12 mouse cellular contexts compared by ENCODE assay signal in the genomic region with DNA sequence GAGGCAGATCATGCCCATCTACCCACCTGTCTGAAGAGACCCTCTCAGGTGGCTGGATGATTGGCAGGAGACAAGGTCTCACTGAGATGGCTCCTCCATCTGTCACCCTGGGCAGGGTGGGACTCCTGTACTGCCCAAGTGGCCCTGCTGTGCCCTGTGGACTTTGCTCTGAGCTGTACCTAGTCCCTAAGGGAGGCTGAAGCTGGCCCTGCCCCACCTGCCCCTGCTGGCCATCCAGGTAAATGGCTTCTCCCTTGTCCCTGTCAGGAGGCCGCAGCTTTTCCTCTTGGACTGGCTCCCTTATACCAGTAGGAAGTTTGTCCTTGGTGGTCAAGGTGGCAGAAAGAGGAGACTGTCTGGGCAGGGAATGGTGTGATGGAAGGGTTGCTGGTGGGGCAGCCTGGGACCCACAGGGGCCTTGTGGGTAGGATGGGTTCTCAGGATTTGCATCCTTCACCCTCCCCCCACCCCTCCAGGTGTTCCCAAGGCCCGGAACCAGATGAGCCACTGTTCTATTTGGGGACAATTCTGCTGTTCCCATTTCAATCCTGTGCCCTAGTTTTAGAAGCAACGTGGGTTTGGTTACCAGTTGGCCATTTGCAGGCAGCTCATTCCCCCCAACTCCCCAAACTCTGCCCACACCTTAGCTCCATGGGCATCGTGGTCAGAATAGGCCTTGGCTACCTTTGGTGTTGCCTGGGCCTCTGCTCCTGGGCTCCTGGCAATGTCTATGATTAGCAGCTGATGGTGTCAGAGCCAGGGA. TPM values are rescaled to one million over a fixed set of nuclear protein-coding genes. Genes with fewer than 3 reads are reported as not detected.
A peak's percentile ranks its signal among the peaks of the same experiment; 100 is the strongest.
DNase-seq lines count a peak whose midpoint lies in the region; ATAC-seq and TF ChIP-seq lines count a peak whose summit lies in the region.
"Had no signal": no experiment of that assay in that cellular context is flagged by ENCODE, and none has a peak within 500 bp of the region (broad histone marks: within the 10 kb centered on the region; RNA-seq: fewer than 3 reads in every experiment).

No protein-coding gene starts in this region.

- peaks cover 35% of the 10 kb centered on the region for H3K36me3 ChIP-seq in forebrain, embryonic 12.5 days (replicated peaks)
- H3K36me3 ChIP-seq in forebrain, postnatal 0 days (ENCODE audit: insufficient read depth): peaks cover 20% of the 10 kb centered on the region; the same call in 1 of the 2 replicates
- H3K36me3 ChIP-seq in lung, embryonic 14.5 days (ENCODE audit: insufficient read depth): peaks cover 40% of the 10 kb centered on the region
- peaks cover 38% of the 10 kb centered on the region for H3K36me3 ChIP-seq in hindbrain, embryonic 13.5 days

- H3K9ac ChIP-seq in forebrain, embryonic 12.5 days: peak overlapping the region; percentile 17
- H3K9ac ChIP-seq in forebrain, postnatal 0 days: no peak overlapping the region
- no peak overlapping the region for H3K9ac ChIP-seq in lung, embryonic 14.5 days
- peak overlapping the region; percentile 55 for H3K9ac ChIP-seq in hindbrain, embryonic 13.5 days
- H3K9ac ChIP-seq: limb, embryonic 15.5 days had no signal

- H3K4me1 ChIP-seq in forebrain, embryonic 12.5 days: peaks cover 78% of the 10 kb centered on the region
- H3K4me1 ChIP-seq in forebrain, postnatal 0 days (ENCODE audit: insufficient read depth): peaks cover 10% of the 10 kb centered on the region
- peaks cover 18% of the 10 kb centered on the region; the same call in 1 of the 2 replicates for H3K4me1 ChIP-seq in lung, embryonic 14.5 days (ENCODE audit: insufficient read depth)
- peaks cover 100% of the 10 kb centered on the region for H3K4me1 ChIP-seq in hindbrain, embryonic 13.5 days (replicated peaks)

- no peak for TF ChIP-seq CTCF in forebrain, postnatal 0 days (IDR thresholded peaks at IDR 0.05; ENCODE audit: low read depth)
- peak; percentile 37; the same call in 1 of the 2 replicates for TF ChIP-seq CTCF in lung, embryonic 14.5 days (IDR thresholded peaks at IDR 0.05; ENCODE audit: low read depth)

- H3K9me3 ChIP-seq in forebrain, embryonic 12.5 days: no peaks in the 10 kb centered on the region
- no peaks in the 10 kb centered on the region for H3K9me3 ChIP-seq in forebrain, postnatal 0 days (ENCODE audit: low read length)
- H3K9me3 ChIP-seq in lung, embryonic 14.5 days (ENCODE audit: low read depth, low read length): no peaks in the 10 kb centered on the region
- no peaks in the 10 kb centered on the region for H3K9me3 ChIP-seq in hindbrain, embryonic 13.5 days
- H3K9me3 ChIP-seq: embryonic facial prominence, embryonic 12.5 days; heart, embryonic 12.5 days; limb, embryonic 15.5 days had no signal

- no peaks in the 10 kb centered on the region for H3K27me3 ChIP-seq in forebrain, embryonic 12.5 days
- no peaks in the 10 kb centered on the region for H3K27me3 ChIP-seq in forebrain, postnatal 0 days (ENCODE audit: insufficient read depth, low read length)
- no peaks in the 10 kb centered on the region for H3K27me3 ChIP-seq in lung, embryonic 14.5 days (ENCODE audit: insufficient read depth, low read length)
- H3K27me3 ChIP-seq in hindbrain, embryonic 13.5 days: no peaks in the 10 kb centered on the region
- H3K27me3 ChIP-seq: embryonic facial prominence, embryonic 12.5 days; heart, embryonic 12.5 days; limb, embryonic 15.5 days had no signal

- no peak overlapping the region for H3K4me2 ChIP-seq in forebrain, embryonic 12.5 days
- no peak overlapping the region for H3K4me2 ChIP-seq in forebrain, postnatal 0 days (ENCODE audit: low read depth)
- H3K4me2 ChIP-seq in lung, embryonic 14.5 days: no peak overlapping the region
- H3K4me2 ChIP-seq in hindbrain, embryonic 13.5 days: no peak overlapping the region
- H3K4me2 ChIP-seq: embryonic facial prominence, embryonic 12.5 days; heart, embryonic 12.5 days; limb, embryonic 15.5 days had no signal

- H3K4me3 ChIP-seq in forebrain, embryonic 12.5 days (replicated peaks): no peak overlapping the region
- H3K4me3 ChIP-seq in forebrain, postnatal 0 days (ENCODE audit: low read depth, low read length): no peak overlapping the region
- no peak overlapping the region for H3K4me3 ChIP-seq in lung, embryonic 14.5 days (ENCODE audit: low read depth, low read length)
- H3K4me3 ChIP-seq in hindbrain, embryonic 13.5 days: no peak overlapping the region
- H3K4me3 ChIP-seq: embryonic facial prominence, embryonic 12.5 days; heart, embryonic 12.5 days; limb, embryonic 15.5 days had no signal

- no peak for ATAC-seq in forebrain, embryonic 12.5 days (ENCODE audit: low FRiP score)
- no peak for ATAC-seq in forebrain, postnatal 0 days
- ATAC-seq in lung, embryonic 14.5 days (ENCODE audit: insufficient read depth): no peak
- no peak for ATAC-seq in hindbrain, embryonic 13.5 days (ENCODE audit: low FRiP score)
- ATAC-seq in erythroid progenitor cell, adult 5-6 weeks (replicated peaks; ENCODE audit: low FRiP score, poor library complexity, severe bottlenecking): no peak

- H3K27ac ChIP-seq in forebrain, embryonic 12.5 days: peak overlapping the region; percentile 36; the same call in 1 of the 2 replicates
- H3K27ac ChIP-seq in forebrain, postnatal 0 days (ENCODE audit: low read depth, low read length): no peak overlapping the region
- H3K27ac ChIP-seq in lung, embryonic 14.5 days (ENCODE audit: low read depth): no peak overlapping the region; the same call in 1 of the 2 replicates
- peak overlapping the region; percentile 80 for H3K27ac ChIP-seq in hindbrain, embryonic 13.5 days
- H3K27ac ChIP-seq: limb, embryonic 15.5 days had no signal

- DNase-seq in forebrain, postnatal 0 days: no peak
- DNase-seq in lung, embryonic 14.5 days: no peak
- no peak for DNase-seq in lung, postnatal 36 days
- DNase-seq in large intestine, adult 2 months (ENCODE audit: low read depth, low spot score): peak; percentile 60
- no peak for DNase-seq in ovary, postnatal 10 days (ENCODE audit: low spot score)
- DNase-seq: right cerebral cortex, postnatal 4 days had no signal

- WGBS in forebrain, embryonic 12.5 days: 75% methylated on average over 4 of the region's 4 CpGs
- WGBS in forebrain, postnatal 0 days: 67% methylated on average over 4 of the region's 4 CpGs
- WGBS in lung, embryonic 14.5 days: 76% methylated on average over 4 of the region's 4 CpGs
- 80% methylated on average over 4 of the region's 4 CpGs for WGBS in hindbrain, embryonic 13.5 days
- 52% methylated on average over 4 of the region's 4 CpGs for WGBS in large intestine, adult 2 months

RNA-seq across cellular contexts. Expression of gene Src, which starts 12.6 kb away (rescaled TPM):
- 35.1 and 38.0 TPM in 2 replicates for polyA plus RNA-seq in forebrain, embryonic 12.5 days (2016; fragmentation: Nextera tagmentation; extraction: Ambion mirVana)
- 96.0 and 124 TPM in 2 replicates for total RNA-seq in forebrain, postnatal 0 days (2014; rRNA removed)
- polyA plus RNA-seq in forebrain, postnatal 0 days (2015; fragmentation: Nextera tagmentation; extraction: Ambion mirVana): 22.8 and 29.1 TPM in 2 replicates
- polyA plus RNA-seq in lung, embryonic 14.5 days (2014; fragmentation: Nextera tagmentation; extraction: Ambion mirVana): 16.4 and 18.9 TPM in 2 replicates
- 31.3 and 31.8 TPM in 2 replicates for polyA plus RNA-seq in hindbrain, embryonic 13.5 days (2015; fragmentation: Nextera tagmentation; extraction: Ambion mirVana)
- 69.8 and 93.9 TPM in 2 replicates for polyA plus RNA-seq in large intestine, adult 2 months (2012; rRNA removed)
- total RNA-seq in erythroid progenitor cell, adult 5-6 weeks (2015; ENCODE audit: low replicate concordance): 0.36 and 0.42 TPM in 2 replicates
- 0.39 and 1.1 TPM in 2 replicates for total RNA-seq in erythroid progenitor cell, adult 5-6 weeks (2017; ENCODE audit: low replicate concordance)

Comparison
In these comparisons a context has a peak if more than half of its experiments do, and no peak if none do; other contexts are left out.
1. H3K27ac ChIP-seq: peak in forebrain, embryonic 12.5 days (single experiment) and hindbrain, embryonic 13.5 days (single experiment); none in forebrain, postnatal 0 days (single experiment) and lung, embryonic 14.5 days (single experiment).
2. H3K9ac ChIP-seq: peak in forebrain, embryonic 12.5 days (single experiment) and hindbrain, embryonic 13.5 days (single experiment); none in forebrain, postnatal 0 days (single experiment) and lung, embryonic 14.5 days (single experiment).